Mouse (Mus musculus): ENCODE data around the gene Stard3.

Gene Stard3

GRCm38 (mm10) chr11:98358161-98359083, at the start of gene Stard3:
TSS of gene Stard3 (plus strand) at chr11:98358368.
- DNase-seq = peak; percentile 93 to 95

DNA sequence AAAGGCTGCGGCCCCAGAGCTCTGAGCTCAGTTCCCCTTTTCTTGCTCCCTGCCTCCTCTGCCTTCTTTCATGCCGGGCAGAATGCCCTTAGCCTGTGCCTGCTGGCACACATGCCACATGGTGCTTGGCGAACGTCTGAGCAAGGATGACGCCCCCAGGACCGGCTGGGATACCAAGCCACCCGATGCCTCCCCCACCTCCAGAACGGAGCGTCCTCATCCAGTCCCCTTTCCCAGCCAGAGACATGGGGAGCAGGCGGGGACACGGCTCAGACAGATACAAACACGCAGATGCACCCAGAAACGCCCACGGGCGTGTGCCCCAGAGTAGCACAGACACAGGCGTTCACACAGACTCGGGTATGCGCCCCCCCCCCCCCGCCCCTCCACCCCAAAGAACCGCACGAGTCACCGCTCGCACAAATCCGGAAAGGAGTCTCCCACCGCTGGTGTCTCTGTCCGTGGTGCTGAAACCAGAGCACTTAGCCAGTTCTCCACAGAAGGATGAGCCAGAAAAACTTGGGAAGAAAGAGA, 44.3 kb upstream of the Stard3 start:
- peak; percentile 20 to 48 for DNase-seq

- DNase-seq = no peak
These were observed 40.7 kb upstream of the Stard3 start for GRCm38 (mm10) chr11:98317479-98317878.

- DNase-seq = no peak
These were observed 39.6 kb upstream of the Stard3 start for GRCm38 (mm10) chr11:98318421-98319116.

DNA sequence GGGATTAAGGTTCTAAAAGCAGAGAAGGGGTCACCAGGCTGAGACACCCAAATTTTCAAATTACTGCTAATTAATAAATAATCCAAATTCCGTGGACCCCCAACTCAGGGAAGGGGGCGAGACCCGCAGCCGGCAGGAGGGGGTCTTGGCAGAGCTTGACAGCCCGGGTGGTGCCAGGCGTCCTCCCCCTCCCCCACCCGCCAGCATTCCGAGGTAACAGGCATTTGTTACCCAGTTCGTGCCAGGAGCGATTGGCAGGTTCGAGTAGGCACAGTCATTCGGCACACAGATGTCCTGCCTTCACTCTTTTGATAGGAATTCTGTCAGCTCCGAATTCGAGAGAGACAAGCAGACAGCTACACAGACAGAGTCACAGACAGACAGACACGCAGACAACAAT, 39.0 kb upstream of the Stard3 start:
- DNase-seq = no peak

GRCm38 (mm10) chr11:98319544-98319943, 38.6 kb upstream of the Stard3 start:
- no peak for DNase-seq

DNA sequence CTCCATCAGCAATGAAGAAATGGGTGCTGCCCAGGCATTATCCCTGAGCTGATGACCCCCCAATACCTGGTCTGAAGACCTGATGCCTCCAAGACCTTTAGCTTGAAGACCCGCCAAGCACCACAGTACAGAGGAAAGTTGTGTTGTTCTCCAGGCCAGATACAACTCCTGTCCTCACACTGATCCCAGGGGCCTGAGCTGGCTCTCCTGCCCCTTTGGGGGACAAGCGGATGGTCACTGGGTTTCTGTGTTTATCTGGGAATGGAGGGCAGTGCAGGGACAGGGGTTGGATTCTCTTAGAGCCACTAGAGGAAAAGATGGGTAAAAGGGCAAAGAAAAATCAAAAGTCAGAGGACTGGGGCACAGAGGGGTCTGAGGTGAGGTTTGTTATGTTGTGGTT, 38.2 kb upstream of the Stard3 start:
- no peak for DNase-seq

DNA sequence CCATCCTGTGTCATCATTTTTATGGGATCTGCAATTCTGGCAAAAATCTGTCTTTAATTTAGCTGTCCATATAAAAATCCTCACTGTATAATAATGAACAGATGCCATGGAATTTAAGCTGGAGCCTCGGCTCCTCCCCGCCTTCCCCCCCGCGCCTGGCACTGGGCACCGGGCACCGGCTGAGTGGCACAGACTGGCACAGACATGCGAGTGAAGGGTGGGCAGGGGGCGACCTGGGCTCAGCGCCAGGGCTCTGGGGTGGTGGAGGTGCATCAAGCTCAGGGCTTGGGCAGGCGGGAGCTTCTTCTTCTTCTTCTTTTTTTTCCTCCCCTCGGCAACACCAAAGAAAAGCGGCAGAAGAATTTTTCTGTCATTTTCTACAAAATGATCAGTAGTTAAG, 37.8 kb upstream of the Stard3 start:
- DNase-seq = no peak

DNA sequence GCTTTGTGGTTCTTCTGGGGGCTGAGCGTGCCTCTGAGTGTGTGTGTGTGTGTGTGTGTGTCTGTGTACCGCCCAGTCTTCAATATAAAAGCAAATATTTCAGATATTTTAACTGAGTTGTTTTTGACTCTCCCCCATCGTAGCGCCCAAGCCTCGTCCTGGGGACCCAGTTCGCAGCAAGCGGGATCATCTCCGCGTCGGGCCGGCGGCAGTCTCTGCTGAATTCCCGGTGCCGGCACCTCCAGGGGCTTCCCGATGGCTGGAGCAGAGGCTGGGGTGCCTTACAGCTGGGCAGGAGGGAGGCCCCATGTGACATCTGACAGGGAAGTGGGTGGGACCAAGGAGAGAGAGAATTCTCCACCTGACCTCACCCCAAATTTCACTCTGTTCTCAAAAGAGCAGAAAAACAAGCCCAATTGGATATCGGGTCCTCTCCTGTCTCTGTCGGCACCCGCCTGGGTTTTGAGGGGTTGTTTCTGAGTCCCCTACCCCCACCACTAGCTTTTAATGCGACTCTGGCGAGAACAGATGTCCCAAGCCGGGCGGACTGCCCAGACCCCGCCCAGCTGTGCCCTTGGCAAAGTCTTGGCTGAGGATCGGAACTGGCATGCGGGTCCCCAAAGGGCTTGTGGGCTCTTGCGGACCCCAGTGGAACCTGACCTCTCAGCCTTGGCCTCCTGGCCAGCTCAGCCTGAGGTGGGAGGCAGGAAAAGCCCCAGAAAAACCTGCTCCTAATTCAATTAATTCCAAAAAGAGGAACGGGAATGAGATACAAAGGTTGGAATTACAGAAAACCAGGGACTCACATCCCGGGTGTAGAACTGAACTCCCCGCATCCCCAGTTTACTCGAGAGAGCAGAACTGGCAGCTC, 37.1 kb upstream of the Stard3 start:
- DNase-seq = no peak

DNA sequence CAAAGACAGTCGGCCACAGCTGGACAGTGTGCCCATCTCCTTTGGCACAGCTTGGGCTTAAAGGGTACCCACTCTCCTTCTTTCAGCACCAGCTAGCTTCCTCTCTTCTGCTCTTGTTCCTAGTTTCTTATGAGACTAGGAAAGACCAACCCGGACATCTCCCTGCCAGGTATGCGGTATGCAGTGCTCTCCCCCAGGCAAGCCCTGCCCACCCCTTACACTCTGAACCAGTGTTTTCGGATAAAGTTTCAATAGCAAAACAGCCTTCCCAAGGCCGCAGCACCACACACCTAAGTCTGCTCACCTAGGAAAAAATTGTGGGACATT, 36.5 kb upstream of the Stard3 start:
- DNase-seq = no peak

DNA sequence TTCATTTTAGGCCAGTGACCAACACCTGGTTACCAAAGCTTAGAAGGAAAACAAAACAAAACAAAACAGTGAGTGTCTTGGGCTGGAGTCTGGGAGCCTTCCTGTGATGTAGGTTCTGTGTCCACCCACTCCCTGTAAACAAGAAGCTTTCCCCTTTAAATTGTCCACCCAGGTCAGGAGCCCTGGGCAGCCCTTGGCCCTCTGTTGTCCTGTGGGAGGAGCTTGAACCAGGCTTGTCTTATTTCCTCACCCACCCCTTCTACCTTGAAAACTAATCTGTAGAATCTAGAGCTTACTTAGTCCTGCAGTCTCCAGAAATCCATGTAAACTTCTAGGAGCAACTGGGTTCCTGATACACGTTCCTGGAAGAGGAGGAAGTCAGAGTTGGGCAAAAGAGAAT, 36.0 kb upstream of the Stard3 start:
- no peak for DNase-seq

- DNase-seq = no peak
These were observed 34.9 kb upstream of the Stard3 start for GRCm38 (mm10) chr11:98323136-98323866.

GRCm38 (mm10) chr11:98323933-98324332, 34.2 kb upstream of the Stard3 start:
- no peak for DNase-seq

- DNase-seq = no peak
These were observed 32.9 kb upstream of the Stard3 start for GRCm38 (mm10) chr11:98325191-98325820.

DNA sequence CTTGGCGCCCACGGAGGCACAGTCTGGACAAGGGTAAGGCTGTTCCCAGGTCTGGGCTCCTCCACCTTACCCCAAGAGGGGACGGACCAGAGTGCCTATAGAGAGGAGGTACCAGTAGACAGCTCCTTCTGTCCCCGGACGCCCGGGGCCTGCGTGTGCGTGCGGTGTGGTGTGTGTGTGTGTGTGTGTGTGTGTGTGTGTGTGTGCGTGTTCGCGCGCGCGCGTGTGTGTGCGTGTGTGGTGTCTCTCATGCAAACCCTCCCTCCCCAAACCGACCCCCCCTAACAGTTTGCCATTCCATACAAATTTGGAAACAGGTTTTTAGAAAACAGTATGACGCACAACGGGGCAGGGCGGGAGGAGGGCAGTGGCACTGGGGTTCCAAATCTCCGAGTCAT, 32.3 kb upstream of the Stard3 start:
- DNase-seq = no peak

DNA sequence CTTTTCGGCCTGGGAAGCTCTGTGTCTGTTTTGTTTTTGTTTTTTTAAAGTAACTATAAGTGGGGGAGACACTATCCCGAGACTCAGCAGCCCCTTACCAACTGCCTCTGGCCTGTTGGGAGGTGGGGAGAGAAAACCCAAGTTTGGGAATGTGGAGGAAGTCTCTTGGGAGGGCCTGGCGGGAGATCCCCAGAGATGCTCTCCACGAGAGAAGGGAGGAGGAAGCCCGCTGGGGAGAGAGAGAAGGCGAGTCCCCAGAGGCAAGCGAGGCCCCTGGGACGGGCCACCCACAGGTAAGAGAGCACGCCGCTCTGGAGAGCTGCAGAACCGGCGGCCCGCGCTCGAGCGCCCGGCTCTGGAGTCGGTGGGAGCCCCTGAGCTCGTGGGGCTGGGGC, 31.4 kb upstream of the Stard3 start:
- no peak for DNase-seq

GRCm38 (mm10) chr11:98327136-98328030, 30.8 kb upstream of the Stard3 start:
- no peak for DNase-seq

GRCm38 (mm10) chr11:98328031-98328370, 30.2 kb upstream of the Stard3 start:
- DNase-seq = no peak

- DNase-seq = no peak
These were observed 29.6 kb upstream of the Stard3 start for GRCm38 (mm10) chr11:98328371-98329069.
